Mouse (Mus musculus): Measurements from ENCODE around the gene Pim3. TPM values are rescaled to one million over a fixed set of nuclear protein-coding genes. Genes with fewer than 3 reads are reported as not detected.

Pim3 gene
- polyA plus RNA-seq, 1 experiment, result 55.0 TPM

DNA sequence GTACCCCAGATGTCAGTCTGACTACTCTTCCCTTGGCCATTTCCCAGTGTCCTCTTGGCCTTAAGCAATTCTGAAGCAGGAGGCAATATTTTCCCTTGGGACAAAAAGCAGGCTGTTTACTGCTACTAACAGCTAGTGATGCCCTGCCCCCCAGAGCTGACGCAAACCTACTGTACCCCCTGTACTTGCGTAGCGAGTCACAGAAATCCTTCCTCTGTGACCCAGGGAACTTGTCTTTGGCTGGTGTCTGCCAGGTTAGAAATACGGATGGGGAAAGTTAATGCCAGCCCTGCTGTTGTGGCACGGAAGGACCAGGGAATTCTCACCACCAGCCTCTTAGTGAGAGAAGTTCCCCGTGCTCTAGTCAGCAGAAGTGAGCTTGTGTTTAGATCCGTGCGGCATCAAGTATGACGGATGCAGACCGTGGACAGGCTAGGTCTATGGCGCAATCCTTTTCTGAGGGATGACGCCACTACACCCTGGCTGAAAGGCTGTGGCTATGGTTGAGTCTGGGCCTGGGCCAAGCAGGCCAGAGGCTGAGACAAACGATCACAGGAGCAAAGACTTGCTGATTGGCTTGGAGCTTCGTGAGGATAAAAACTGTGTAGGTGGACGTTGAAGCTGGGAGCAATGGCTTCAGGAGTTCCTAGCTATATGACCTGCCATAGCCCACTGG lies 40.4 kb downstream of the Pim3 start:
- no peak for DNase-seq
- no peak overlapping the region for H3K4me3 ChIP-seq (replicated peaks; ENCODE audit: extremely low read depth, low read depth, low read length)
- WGBS, result 69% methylated on average over 15 of the region's 15 CpGs
- H3K4me1 ChIP-seq (ENCODE audit: control insufficient read depth, insufficient read depth, low read length), result no peaks in the 10 kb centered on the region
- TF ChIP-seq CTCF (IDR thresholded peaks at IDR 0.05; ENCODE audit: insufficient read depth, low read length), result no peak
- no peak for TF ChIP-seq POLR2A (IDR thresholded peaks at IDR 0.05; ENCODE audit: borderline replicate concordance, extremely low read depth, low read depth, low read length)

DNA sequence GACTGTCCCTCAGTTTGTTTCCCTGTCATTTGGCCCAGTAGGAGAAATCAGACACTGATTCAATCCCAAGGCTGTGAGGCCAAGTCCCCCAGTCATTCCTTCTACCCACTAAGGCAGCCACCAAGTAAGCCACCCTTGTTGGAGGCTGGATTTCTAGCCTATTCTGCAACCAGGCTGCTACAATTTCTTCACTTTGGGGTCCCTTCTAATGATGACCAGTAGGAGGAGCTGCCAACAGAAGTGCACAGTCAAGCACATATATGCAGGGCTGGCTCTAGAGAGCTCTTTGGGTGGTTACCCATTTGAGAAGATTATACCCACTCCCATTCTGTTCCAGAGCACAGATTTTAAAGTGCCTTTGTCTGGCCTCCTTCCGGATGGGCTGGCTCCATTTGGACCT lies 41.1 kb downstream of the Pim3 start:
- Histone ChIP-seq H3K4me1 (ENCODE audit: control insufficient read depth, insufficient read depth, low read length) (no peaks in the 10 kb centered on the region), H3K4me3 (replicated peaks; ENCODE audit: extremely low read depth, low read depth, low read length) (no peak overlapping the region)
- 76% methylated on average over 1 of the region's 1 CpGs for WGBS
- DNase-seq, result no peak
- no peak for TF ChIP-seq POLR2A (IDR thresholded peaks at IDR 0.05; ENCODE audit: borderline replicate concordance, extremely low read depth, low read depth, low read length)
- no peak for TF ChIP-seq CTCF (IDR thresholded peaks at IDR 0.05; ENCODE audit: insufficient read depth, low read length)

DNA sequence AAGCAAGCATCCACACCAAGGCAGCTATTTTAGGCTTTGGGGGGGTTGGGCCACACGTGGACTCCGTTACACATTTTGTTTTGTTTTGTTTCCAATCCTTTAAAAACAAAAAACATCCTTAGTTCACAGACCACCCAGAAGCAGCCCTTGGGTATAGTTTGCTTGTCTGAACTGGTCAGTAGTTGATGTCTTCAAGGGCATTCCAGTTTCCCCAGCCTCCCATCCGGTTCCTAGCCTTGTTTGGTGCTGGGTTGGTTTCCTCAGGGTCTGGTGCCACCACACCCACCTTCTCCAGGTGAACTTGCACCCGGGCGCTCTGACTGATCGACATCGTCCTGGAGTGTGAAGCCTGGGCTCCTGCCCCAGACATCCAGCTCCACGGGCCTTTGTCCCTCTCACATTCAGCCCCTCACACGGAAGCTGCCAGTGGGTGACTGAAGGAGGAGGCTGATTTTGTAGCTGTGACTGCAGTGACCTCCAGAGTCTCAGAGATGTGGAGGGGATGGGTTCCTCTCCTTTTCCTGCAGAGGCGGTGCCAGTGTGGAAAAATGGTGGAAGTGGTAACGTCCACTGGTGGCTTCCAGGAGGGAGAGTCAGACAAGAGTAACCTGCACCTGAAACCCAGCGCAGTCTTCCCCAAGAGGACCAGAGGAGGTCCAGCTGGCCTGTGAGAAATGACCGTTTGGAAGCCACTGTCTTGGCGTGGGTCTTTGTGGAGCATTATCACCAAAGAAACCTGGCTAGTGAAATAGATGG lies 42.2 kb downstream of the Pim3 start:
- no peak overlapping the region for H3K4me3 ChIP-seq (replicated peaks; ENCODE audit: extremely low read depth, low read depth, low read length)
- no peak for TF ChIP-seq POLR2A (IDR thresholded peaks at IDR 0.05; ENCODE audit: borderline replicate concordance, extremely low read depth, low read depth, low read length)
- TF ChIP-seq CTCF (IDR thresholded peaks at IDR 0.05; ENCODE audit: insufficient read depth, low read length), result no peak
- H3K4me1 ChIP-seq (ENCODE audit: control insufficient read depth, insufficient read depth, low read length), result no peaks in the 10 kb centered on the region
- no peak for DNase-seq
- 78% methylated on average over 14 of the region's 14 CpGs for WGBS

DNA sequence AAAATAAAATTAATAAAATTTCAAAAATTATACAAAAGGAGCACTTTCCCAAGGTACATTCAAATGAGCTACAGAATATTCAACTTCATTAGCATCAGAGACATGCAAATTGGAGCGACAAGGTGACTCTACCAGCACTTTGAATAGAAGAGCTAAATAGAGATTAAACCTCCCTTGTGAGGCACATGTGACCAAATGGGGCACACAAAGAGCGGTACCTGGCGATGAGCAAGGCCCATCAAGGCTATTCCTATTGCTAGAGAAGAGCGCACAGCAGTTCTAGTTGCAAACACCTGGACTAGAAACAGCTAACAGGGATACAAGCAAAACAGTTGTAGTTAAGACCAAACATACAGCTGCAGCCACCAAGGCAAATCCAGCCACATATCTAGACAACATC lies 44.4 kb downstream of the Pim3 start:
- TF ChIP-seq CTCF (IDR thresholded peaks at IDR 0.05; ENCODE audit: insufficient read depth, low read length), result no peak
- no peak for TF ChIP-seq POLR2A (IDR thresholded peaks at IDR 0.05; ENCODE audit: borderline replicate concordance, extremely low read depth, low read depth, low read length)
- H3K4me3 ChIP-seq (replicated peaks; ENCODE audit: extremely low read depth, low read depth, low read length), result no peak overlapping the region
- no peak for DNase-seq
- 81% methylated on average over 4 of the region's 4 CpGs for WGBS
- no peaks in the 10 kb centered on the region for H3K4me1 ChIP-seq (ENCODE audit: control insufficient read depth, insufficient read depth, low read length)

DNA sequence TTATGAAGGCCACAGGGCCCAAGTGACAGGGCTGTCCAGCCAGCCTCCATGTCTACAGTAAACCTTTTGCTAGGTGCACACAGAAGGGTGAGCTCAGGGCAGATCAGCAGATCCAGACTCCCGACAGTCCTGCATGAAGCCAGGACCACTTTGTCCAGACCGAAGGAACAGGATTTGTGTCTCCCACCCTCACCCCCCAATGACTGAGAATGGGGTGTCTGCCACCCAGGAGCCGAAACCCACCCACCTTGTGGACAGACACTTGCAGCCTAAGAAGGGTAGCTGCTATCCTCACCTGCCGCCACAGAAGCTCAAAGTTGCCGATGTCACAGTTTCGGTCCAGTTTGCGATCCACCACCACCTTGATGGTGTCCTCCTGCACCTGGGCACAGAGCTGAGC lies 53.1 kb downstream of the Pim3 start:
- H3K4me1 ChIP-seq (ENCODE audit: control insufficient read depth, insufficient read depth, low read length), result no peaks in the 10 kb centered on the region
- WGBS, result 94% methylated on average over 7 of the region's 7 CpGs
- TF ChIP-seq POLR2A (IDR thresholded peaks at IDR 0.05; ENCODE audit: borderline replicate concordance, extremely low read depth, low read depth, low read length) (no peak), CTCF (IDR thresholded peaks at IDR 0.05; ENCODE audit: insufficient read depth, low read length) (no peak)
- H3K4me3 ChIP-seq (replicated peaks; ENCODE audit: extremely low read depth, low read depth, low read length), result no peak overlapping the region
- no peak for DNase-seq

Other genes with a start within 250 kb of the Pim3 start
- gene Brd1, start 128.0 kb upstream of the Pim3 start, polyA plus RNA-seq (2012; rRNA removed), result 16.4 and 19.8 TPM in 2 replicates
- 3.1 and 4.2 TPM in 2 replicates for gene Zbed4, start 110.5 kb upstream of the Pim3 start, polyA plus RNA-seq (2012; rRNA removed)
- gene Alg12, start 42.9 kb upstream of the Pim3 start, polyA plus RNA-seq (2012; rRNA removed), result 16.4 and 16.7 TPM in 2 replicates
- 34.1 and 37.5 TPM in 2 replicates for gene Creld2, start 42.5 kb upstream of the Pim3 start, polyA plus RNA-seq (2012; rRNA removed)
- 0.45 and 0.65 TPM in 2 replicates for gene Ttll8, start 92.2 kb downstream of the Pim3 start, polyA plus RNA-seq (2012; rRNA removed)
- 29.5 and 30.2 TPM in 2 replicates for gene Mlc1, start 116.8 kb downstream of the Pim3 start, polyA plus RNA-seq (2012; rRNA removed)
- gene Mov10l1, start 120.7 kb downstream of the Pim3 start, polyA plus RNA-seq (2012; rRNA removed), result 0.23 and 0.43 TPM in 2 replicates
- 0.28 and 0.36 TPM in 2 replicates for gene Panx2, start 197.5 kb downstream of the Pim3 start, polyA plus RNA-seq (2012; rRNA removed)
- gene Trabd, start 212.9 kb downstream of the Pim3 start, polyA plus RNA-seq (2012; rRNA removed), result 49.3 and 64.3 TPM in 2 replicates
- 37.1 and 42.8 TPM in 2 replicates for gene Selenoo, start 226.9 kb downstream of the Pim3 start, polyA plus RNA-seq (2012; rRNA removed)

All from lung, adult 2 months (tissue).